Mouse (Mus musculus): ENCODE data around the gene Rere. TPM values are rescaled to one million over a fixed set of nuclear protein-coding genes. Genes with fewer than 3 reads are reported as not detected.
"Not testable (repeated sequence)": the region's sequence is repeated elsewhere in the genome, so short reads cannot be mapped to it uniquely, and the experiment has no call there.

Rere gene
- polyA plus RNA-seq, 1 experiment, result 42.0 TPM

DNA sequence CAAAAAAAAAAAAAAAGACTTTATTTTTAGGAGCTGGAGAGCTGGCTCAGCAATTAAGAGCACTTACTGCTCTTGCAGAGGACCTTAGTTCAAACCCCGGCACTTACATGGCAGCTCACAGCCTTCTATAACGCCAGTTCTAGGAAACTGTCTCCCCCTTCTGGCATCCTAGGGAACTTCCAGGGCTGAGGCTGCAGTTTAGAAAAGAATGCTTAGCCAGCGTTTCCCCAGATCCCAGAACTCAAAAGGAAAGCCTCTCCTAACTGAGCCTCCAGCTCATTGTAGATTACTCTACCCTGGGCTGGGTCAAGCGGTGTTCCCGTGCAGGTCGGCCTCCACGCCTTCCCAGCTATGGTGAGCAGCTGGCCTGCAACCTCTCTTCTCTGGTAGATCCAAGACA, 16.5 kb upstream of the Rere start:
- H3K4me3 ChIP-seq (replicated peaks; ENCODE audit: extremely low read depth, low read depth, low read length), result no peak overlapping the region
- DNase-seq, result no peak
- H3K4me1 ChIP-seq (ENCODE audit: control insufficient read depth, insufficient read depth, low read length), result no peaks in the 10 kb centered on the region
- TF ChIP-seq CTCF (IDR thresholded peaks at IDR 0.05; ENCODE audit: insufficient read depth, low read length) (peak; percentile 49), POLR2A (IDR thresholded peaks at IDR 0.05; ENCODE audit: borderline replicate concordance, extremely low read depth, low read depth, low read length) (no peak)
- WGBS, result 45% methylated on average over 7 of the region's 7 CpGs

DNA sequence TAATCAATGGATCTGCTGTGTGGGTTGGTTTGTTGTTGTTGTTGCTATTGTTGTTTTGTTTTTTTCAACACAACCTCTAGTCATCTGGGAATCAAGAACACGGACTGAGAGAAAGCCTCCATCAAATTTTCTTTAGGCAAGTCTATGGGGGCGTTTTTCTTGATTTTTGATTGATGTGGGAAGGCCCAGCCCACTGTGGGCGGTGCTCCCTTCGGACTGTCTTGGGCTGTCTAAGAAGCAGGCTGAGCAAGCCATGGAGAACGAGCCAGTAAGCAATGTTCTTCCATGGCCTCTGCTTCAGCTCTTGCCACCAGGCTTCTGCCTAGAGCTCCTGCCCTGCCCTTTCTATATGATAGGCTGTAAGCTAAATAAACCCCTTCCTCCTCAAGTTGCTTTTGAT, 16.0 kb upstream of the Rere start:
- 55% methylated on average over 5 of the region's 5 CpGs for WGBS
- Histone ChIP-seq H3K4me3 (replicated peaks; ENCODE audit: extremely low read depth, low read depth, low read length) (no peak overlapping the region), H3K4me1 (ENCODE audit: control insufficient read depth, insufficient read depth, low read length) (no peaks in the 10 kb centered on the region)
- no peak for TF ChIP-seq POLR2A (IDR thresholded peaks at IDR 0.05; ENCODE audit: borderline replicate concordance, extremely low read depth, low read depth, low read length)
- no peak for DNase-seq

DNA sequence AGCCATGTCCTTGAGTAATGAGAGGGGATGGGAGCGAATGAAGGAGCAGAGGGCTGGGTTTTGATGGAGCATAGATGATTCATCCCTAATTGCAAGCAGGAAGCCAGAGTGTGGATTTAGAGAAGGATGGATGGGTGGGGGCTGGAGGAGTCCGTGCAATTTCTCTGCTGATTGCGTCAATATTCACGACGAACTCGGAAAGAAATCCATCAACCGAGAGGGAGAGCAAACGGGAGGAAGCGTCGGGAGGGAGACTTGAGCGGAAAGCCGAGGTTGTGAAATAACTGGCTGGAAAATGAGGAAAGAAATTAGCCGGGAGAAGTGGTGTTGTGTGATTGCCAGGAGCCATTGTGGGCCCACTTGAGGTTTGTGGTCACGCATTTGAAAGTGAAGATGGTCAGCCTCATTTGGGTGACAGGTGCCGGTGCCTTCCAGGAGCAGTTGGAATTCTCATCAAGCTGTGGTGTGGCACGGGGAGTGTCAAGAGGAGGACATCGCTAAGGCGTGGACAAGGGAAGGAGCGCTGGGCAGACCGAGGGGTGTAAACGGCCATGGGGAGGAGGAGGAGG, 14.7 kb upstream of the Rere start:
- peak; percentile 63 for DNase-seq

DNA sequence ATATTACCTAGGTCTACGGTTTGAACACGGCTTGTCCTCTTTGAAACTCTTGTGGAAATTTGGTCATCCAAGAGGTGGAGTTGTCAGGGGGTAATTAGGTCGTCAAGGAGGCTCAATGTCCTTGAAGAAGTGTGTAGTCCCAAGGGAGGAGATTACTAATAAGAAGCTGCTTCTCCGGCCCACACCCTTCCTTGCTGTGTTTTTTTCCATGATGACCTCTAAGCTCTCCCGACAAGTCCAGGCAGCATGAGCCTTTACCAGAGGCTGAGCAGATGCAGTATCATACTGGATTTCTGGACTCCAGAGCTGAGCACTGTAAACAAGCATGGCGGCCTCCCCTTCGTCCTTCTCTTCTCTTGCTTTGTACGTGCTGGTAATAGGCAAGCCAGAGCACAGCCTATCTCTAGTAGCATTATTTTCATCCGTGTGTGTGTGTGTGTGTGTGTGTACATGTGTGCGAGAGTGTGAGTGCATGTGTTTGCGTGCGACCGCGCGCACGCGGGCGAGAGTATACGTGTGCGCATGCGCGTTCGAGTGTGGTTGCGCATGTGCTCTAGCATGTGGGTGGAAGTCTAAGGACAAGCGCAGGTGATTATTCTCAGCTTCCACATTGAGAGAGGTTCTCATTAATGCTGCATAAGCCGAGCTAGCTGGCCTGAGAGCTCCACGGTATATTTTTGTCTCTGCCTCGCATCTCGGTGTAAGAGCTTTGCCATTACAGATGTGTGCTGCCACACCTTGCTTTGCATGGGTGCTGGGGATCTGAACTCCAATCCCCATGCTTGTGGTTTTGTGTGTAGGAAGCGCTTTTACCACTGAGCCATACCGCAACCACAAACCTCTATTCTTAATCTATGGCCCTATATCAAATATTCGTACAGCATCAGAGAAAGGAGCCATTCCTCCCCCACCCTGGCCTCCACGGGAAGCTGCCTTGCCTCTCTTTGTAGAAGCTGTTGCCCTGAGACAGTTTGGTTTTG, 12.5 kb upstream of the Rere start:
- DNase-seq, result no peak
- 76% methylated on average over 33 of the region's 33 CpGs for WGBS
- Histone ChIP-seq H3K4me3 (replicated peaks; ENCODE audit: extremely low read depth, low read depth, low read length) (no peak overlapping the region), H3K4me1 (ENCODE audit: control insufficient read depth, insufficient read depth, low read length) (peaks cover 12% of the 10 kb centered on the region)
- no peak for TF ChIP-seq CTCF (IDR thresholded peaks at IDR 0.05; ENCODE audit: insufficient read depth, low read length)

More for the DNA sequence above, 14.7 kb upstream of the Rere start:
- TF ChIP-seq CTCF (IDR thresholded peaks at IDR 0.05; ENCODE audit: insufficient read depth, low read length), result no peak
- TF ChIP-seq POLR2A (IDR thresholded peaks at IDR 0.05; ENCODE audit: borderline replicate concordance, extremely low read depth, low read depth, low read length), result no peak
- H3K4me1 ChIP-seq (ENCODE audit: control insufficient read depth, insufficient read depth, low read length), result no peaks in the 10 kb centered on the region
- WGBS, result 35% methylated on average over 21 of the region's 21 CpGs
- no peak overlapping the region for H3K4me3 ChIP-seq (replicated peaks; ENCODE audit: extremely low read depth, low read depth, low read length)

DNA sequence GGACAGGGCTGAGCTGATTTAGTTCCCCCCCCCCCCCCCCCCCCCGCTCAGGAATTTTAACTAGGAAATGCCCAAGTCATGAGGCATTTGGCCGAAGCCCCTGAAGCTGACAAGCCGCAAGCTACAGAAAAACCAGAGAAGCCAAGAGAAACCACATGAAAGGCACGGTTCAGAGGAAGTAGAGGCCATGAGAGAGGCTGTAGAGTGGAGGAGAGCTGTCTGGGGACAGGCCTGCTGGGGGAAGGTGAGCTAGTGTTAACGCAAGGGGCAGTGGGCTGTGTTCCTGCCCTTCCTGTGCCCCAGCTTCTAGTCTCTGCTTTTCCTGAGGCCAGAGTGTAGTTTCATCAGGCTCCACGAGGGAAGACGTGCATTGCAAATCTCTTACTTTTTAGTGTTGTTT, 11.8 kb upstream of the Rere start:
- TF ChIP-seq CTCF (IDR thresholded peaks at IDR 0.05; ENCODE audit: insufficient read depth, low read length) (no peak), POLR2A (IDR thresholded peaks at IDR 0.05; ENCODE audit: borderline replicate concordance, extremely low read depth, low read depth, low read length) (no peak)
- H3K4me1 ChIP-seq (ENCODE audit: control insufficient read depth, insufficient read depth, low read length), result peaks cover 12% of the 10 kb centered on the region
- no peak for DNase-seq
- 22% methylated on average over 7 of the region's 7 CpGs for WGBS
- no peak overlapping the region for H3K4me3 ChIP-seq (replicated peaks; ENCODE audit: extremely low read depth, low read depth, low read length)

DNA sequence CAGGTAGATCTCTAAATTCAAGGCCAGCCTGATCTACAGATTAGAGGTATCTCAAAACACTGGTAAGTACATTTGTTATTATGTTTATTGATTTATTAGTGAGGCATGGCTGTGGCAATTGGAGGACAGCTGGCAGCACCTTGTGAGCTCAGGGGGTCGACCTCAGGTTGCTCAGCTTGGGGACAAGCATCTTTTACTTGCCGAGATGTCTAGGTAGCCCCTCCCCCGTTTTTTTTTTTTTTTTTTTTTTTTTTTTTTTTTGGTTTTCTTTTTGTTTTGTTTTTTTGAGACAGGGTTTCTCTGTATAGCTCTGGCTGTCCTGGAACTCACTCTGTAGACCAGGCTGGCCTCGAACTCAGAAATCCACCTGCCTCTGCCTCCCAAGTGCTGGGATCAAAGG, 10.7 kb upstream of the Rere start:
- WGBS, result 62% methylated on average over 4 of the region's 4 CpGs
- peaks cover 12% of the 10 kb centered on the region for H3K4me1 ChIP-seq (ENCODE audit: control insufficient read depth, insufficient read depth, low read length)
- not testable (repeated sequence) for H3K4me3 ChIP-seq (replicated peaks; ENCODE audit: extremely low read depth, low read depth, low read length); DNase-seq

DNA sequence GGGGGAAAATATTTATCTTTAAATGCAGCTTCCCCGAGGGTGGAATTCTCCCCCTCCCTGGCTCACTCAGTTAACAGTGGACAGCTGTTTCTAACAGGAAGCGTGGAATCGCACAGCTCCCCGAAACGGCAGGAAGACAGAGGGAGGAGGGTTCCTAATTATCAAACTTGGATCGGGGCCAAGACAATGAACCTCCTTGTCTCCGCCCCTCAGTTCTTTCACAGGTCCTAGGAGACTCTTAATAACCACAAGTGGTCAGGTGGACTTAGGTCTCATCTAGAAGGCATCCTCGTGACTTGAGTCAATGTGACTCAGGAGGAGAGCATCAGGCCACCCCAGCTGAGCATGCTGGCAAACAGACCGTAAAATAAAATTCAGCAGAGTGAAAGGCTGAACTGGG, 8.7 kb upstream of the Rere start:
- Histone ChIP-seq H3K4me3 (replicated peaks; ENCODE audit: extremely low read depth, low read depth, low read length) (no peak overlapping the region), H3K4me1 (ENCODE audit: control insufficient read depth, insufficient read depth, low read length) (peaks cover 12% of the 10 kb centered on the region)
- peak; percentile 51 for DNase-seq
- WGBS, result 7% methylated on average over 9 of the region's 9 CpGs
- TF ChIP-seq POLR2A (IDR thresholded peaks at IDR 0.05; ENCODE audit: borderline replicate concordance, extremely low read depth, low read depth, low read length), result no peak

DNA sequence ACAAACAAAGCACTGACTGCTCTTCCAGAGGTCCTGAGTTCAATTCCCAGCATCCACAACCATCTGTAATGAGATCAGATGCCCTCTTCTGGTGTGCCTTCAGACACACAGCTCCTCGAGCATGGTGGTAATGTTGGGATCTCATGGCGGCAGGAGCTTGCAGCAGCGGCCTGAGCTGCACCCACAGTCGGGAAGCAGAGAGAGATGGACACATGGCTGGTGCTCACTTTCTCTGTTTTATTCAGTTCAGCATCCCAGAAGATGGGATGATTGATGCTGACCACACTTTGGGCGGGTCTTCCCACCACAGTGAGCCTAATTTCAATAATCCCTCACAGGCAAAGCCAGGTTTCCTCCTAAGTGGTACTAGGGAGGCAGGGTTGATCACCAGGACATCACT, 5.9 kb upstream of the Rere start:
- Histone ChIP-seq H3K4me3 (replicated peaks; ENCODE audit: extremely low read depth, low read depth, low read length) (no peak overlapping the region), H3K4me1 (ENCODE audit: control insufficient read depth, insufficient read depth, low read length) (peaks cover 12% of the 10 kb centered on the region)
- DNase-seq, result no peak
- TF ChIP-seq CTCF (IDR thresholded peaks at IDR 0.05; ENCODE audit: insufficient read depth, low read length), result no peak
- no peak for TF ChIP-seq POLR2A (IDR thresholded peaks at IDR 0.05; ENCODE audit: borderline replicate concordance, extremely low read depth, low read depth, low read length)
- 91% methylated on average over 5 of the region's 5 CpGs for WGBS

DNA sequence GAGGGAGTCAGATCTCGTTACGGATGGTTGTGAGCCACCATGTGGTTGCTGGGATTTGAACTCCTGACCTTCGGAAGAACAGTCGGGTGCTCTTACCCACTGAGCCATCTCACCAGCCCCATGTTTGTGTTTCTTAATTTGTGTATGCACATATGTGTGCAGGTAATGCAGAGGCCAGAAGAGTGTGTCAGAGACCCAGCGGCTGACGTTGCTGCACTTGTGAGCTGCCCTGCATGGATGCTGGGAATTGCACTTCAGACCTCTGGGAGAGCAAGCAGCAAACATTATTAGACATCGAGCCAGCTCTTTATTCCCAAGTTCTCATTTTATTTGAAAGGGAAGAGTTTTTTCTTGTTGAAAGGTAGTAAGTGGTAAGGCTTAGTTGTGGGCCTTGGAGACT, 2.1 kb upstream of the Rere start:
- not testable (repeated sequence) for DNase-seq; H3K4me3 ChIP-seq (replicated peaks; ENCODE audit: extremely low read depth, low read depth, low read length); H3K4me1 ChIP-seq (ENCODE audit: control insufficient read depth, insufficient read depth, low read length)
- 87% methylated on average over 5 of the region's 7 CpGs for WGBS

DNA sequence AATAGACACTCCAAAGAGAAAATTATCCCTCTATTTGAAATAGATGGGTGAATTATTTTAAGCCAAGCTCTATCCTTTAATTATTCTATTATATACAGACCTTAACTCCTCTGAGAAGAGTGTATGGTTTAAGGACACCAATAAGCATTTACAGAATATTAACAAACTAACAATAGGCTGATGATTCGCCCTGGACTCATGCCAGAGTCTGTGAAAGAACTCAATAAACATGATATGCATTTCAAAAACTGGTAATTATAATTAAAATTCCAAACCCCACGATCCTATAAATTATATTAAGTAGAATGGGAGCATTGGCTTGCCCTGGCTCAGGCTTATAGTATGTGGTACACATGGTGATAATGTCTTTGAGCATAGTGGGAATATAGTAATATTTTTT, 1.4 kb upstream of the Rere start:
- H3K4me1 ChIP-seq (ENCODE audit: control insufficient read depth, insufficient read depth, low read length), result peaks cover 4% of the 10 kb centered on the region; the same call in 1 of the 2 replicates
- TF ChIP-seq CTCF (IDR thresholded peaks at IDR 0.05; ENCODE audit: insufficient read depth, low read length) (no peak), POLR2A (IDR thresholded peaks at IDR 0.05; ENCODE audit: borderline replicate concordance, extremely low read depth, low read depth, low read length) (no peak)
- no peak overlapping the region for H3K4me3 ChIP-seq (replicated peaks; ENCODE audit: extremely low read depth, low read depth, low read length)
- WGBS, result 62% methylated on average over 2 of the region's 2 CpGs
- no peak for DNase-seq
